Mouse (Mus musculus) ES-E14 (cell line): ENCODE measurements around the gene Gm9970. TPM values are rescaled to one million over a fixed set of nuclear protein-coding genes. Genes with fewer than 3 reads are reported as not detected.

Experiments
- DNase-seq: peaks from one replicate; pipeline ENCODE4 v3.0.0-alpha.2; 2013; ENCODE audit warnings: low read depth, low spot score
- H3K27ac ChIP-seq: 2 replicates; pipeline ENCODE4 v1.5.1; 2012; ENCODE audit warnings: low read depth, mild to moderate bottlenecking, low read length, moderate library complexity, mixed read lengths; ENCODE audit not compliant: poor library complexity, insufficient read depth, severe bottlenecking
- H3K36me3 ChIP-seq: 2 replicates; pipeline ENCODE4 v1.6.1; 2012; ENCODE audit warnings: mild to moderate bottlenecking, low read length, moderate library complexity, mixed read lengths; ENCODE audit not compliant: control insufficient read depth, poor library complexity, insufficient read depth, severe bottlenecking
- H3K4me1 ChIP-seq, 2 experiments: fragments of 150-350 bp in 1 of 2; sonication (generic) in 1 of 2; 2 replicates each; pipeline ENCODE4 v1.6.1; 2012; ENCODE audit warnings: low read length in 2 of 2, mild to moderate bottlenecking in 1 of 2, mixed read lengths in 1 of 2; ENCODE audit not compliant: control insufficient read depth in 2 of 2, insufficient read depth in 2 of 2, poor library complexity in 1 of 2
- H3K4me3 ChIP-seq, 2 experiments: fragments of 150-350 bp in 1 of 2; sonication (generic) in 1 of 2; 2 replicates each; pipeline ENCODE4 v1.5.1; 2012; ENCODE audit warnings: low read length in 2 of 2, low read depth in 1 of 2, mild to moderate bottlenecking in 1 of 2, mixed read lengths in 1 of 2; ENCODE audit not compliant: insufficient read depth in 1 of 2, poor library complexity in 1 of 2, severe bottlenecking in 1 of 2
- H3K9ac ChIP-seq: 2 replicates; pipeline ENCODE4 v1.6.1; 2012; ENCODE audit warnings: low read depth, mild to moderate bottlenecking, low read length, mixed read lengths; ENCODE audit not compliant: poor library complexity, insufficient read depth, severe bottlenecking
- H3K9me3 ChIP-seq: fragments of 150-350 bp; sonication (generic); 2 replicates; pipeline ENCODE4 v1.6.1; 2012; ENCODE audit warnings: low read depth, mild to moderate bottlenecking, low read length; ENCODE audit not compliant: control insufficient read depth, insufficient read depth
- CHD2 ChIP-seq: IDR thresholded peaks from 2 replicates; pipeline ENCODE4 v1.6.1; 2014; ENCODE audit warnings: mild to moderate bottlenecking, low read depth, low read length, inconsistent platforms
- HCFC1 ChIP-seq: IDR thresholded peaks from 2 replicates; pipeline ENCODE4 v1.6.1; 2012; ENCODE audit warnings: low read length, inconsistent platforms, borderline replicate concordance; ENCODE audit not compliant: insufficient read depth
- MAFK ChIP-seq: IDR thresholded peaks from 2 replicates; pipeline ENCODE4 v1.6.1; 2014; ENCODE audit warnings: mild to moderate bottlenecking, low read depth, low read length, inconsistent platforms; ENCODE audit not compliant: insufficient read depth
- ZC3H11A ChIP-seq: IDR thresholded peaks from 2 replicates; pipeline ENCODE4 v1.6.1; 2012; ENCODE audit warnings: low read depth, mild to moderate bottlenecking, inconsistent platforms, low read length, borderline replicate concordance
- ZNF384 ChIP-seq: IDR thresholded peaks from 2 replicates; pipeline ENCODE4 v1.6.1; 2012; ENCODE audit warnings: low read depth, low read length, inconsistent platforms
- in situ Hi-C, 2 experiments: fragments of 600-800 bp; cut with MboI; formaldehyde crosslinking; loops; one replicate each; pipeline ENCODE4 v1.15.1; 2025; ENCODE audit warnings: low sequenced_read_pairs in 2 of 2, inconsistent platforms in 1 of 2; ENCODE audit not compliant: unreplicated experiment in 2 of 2
- total RNA-seq: library from RNA; depleted of rRNA; stranded (reverse); fragments of 300-350 nt; gene quantifications from 2 replicates; pipeline ENCODE4 v1.2.3, GENCODE M21; 2012; rRNA removed

Gene Gm9970
- not detected in 2 replicates for total RNA-seq

GRCm38 (mm10) chr5:31240637-31241521 lies at the start of gene Gm9970, which contains the start of gene Nrbp1:
Gene Gm9970 (minus strand): TSS chr5:31241232.
Gene Nrbp1 (plus strand): TSS chr5:31240864.
- peaks cover 0 to 4% of the 10 kb centered on the region in 2 experiments; a peak in 1 of 4 replicates for H3K4me1 ChIP-seq
- in situ Hi-C loops, result no loop called here
- peak within 1 kb of the TSS; percentile 75 to 93 for H3K4me3 ChIP-seq
- H3K27ac ChIP-seq, result peak within 1 kb of the TSS; percentile 20; the same call in 1 of the 2 replicates
- peak within 1 kb of the TSS; percentile 77 for H3K9ac ChIP-seq
- no peaks in the 10 kb centered on the region for H3K9me3 ChIP-seq
- TF ChIP-seq HCFC1, result 0 out of 2 replicates have a peak, but pooled peaks have one; percentile 33
- no peak for TF ChIP-seq ZNF384
- no peak for TF ChIP-seq CHD2
- H3K36me3 ChIP-seq, result peaks cover 4% of the 10 kb centered on the region
- peak; percentile 89 for DNase-seq

GRCm38 (mm10) chr5:31289626-31290230 lies 48.7 kb upstream of the Gm9970 start:
- H3K4me1 ChIP-seq, result peaks cover 3% of the 10 kb centered on the region in 2 experiments; a peak in 1 of 4 replicates
- no peak overlapping the region for H3K9ac ChIP-seq
- in situ Hi-C loops, result no loop called here
- H3K27ac ChIP-seq, result no peak overlapping the region
- H3K9me3 ChIP-seq, result no peaks in the 10 kb centered on the region
- H3K4me3 ChIP-seq, result peak overlapping the region in 1 of 2 experiments; percentile 70; a peak in 1 of 4 replicates
- TF ChIP-seq HCFC1, result no peak
- no peak for TF ChIP-seq ZNF384
- TF ChIP-seq MAFK, result no peak
- no peak for TF ChIP-seq CHD2
- no peak for TF ChIP-seq ZC3H11A
- no peak for DNase-seq
- H3K36me3 ChIP-seq, result peaks cover 2% of the 10 kb centered on the region; the same call in 1 of the 2 replicates

- in situ Hi-C loops, result no loop called here
- no peak for TF ChIP-seq MAFK
- no peak for TF ChIP-seq CHD2
- TF ChIP-seq HCFC1, result no peak
- TF ChIP-seq ZC3H11A, result no peak
- TF ChIP-seq ZNF384, result no peak
- DNase-seq, result no peak
- H3K9ac ChIP-seq, result no peak overlapping the region
- peaks cover 2% of the 10 kb centered on the region; the same call in 1 of the 2 replicates for H3K36me3 ChIP-seq
- no peak overlapping the region for H3K4me3 ChIP-seq
- peaks cover 3% of the 10 kb centered on the region in 2 experiments; a peak in 1 of 4 replicates for H3K4me1 ChIP-seq
- no peak overlapping the region for H3K27ac ChIP-seq
- no peaks in the 10 kb centered on the region for H3K9me3 ChIP-seq
Measured at GRCm38 (mm10) chr5:31288655-31289054, 47.6 kb upstream of the Gm9970 start.

- no peak overlapping the region for H3K4me3 ChIP-seq
- DNase-seq, result no peak
- TF ChIP-seq CHD2, result no peak
- TF ChIP-seq ZNF384, result no peak
- no peak for TF ChIP-seq ZC3H11A
- TF ChIP-seq MAFK, result no peak
- no peak for TF ChIP-seq HCFC1
- in situ Hi-C loops, result no loop called here
- H3K27ac ChIP-seq, result no peak overlapping the region
- H3K9me3 ChIP-seq, result no peaks in the 10 kb centered on the region
- H3K4me1 ChIP-seq, result peaks cover 3% of the 10 kb centered on the region in 2 experiments; a peak in 1 of 4 replicates
- peaks cover 2% of the 10 kb centered on the region; the same call in 1 of the 2 replicates for H3K36me3 ChIP-seq
- H3K9ac ChIP-seq, result no peak overlapping the region
Measured at GRCm38 (mm10) chr5:31288225-31288624, 47.2 kb upstream of the Gm9970 start.
